Mouse (Mus musculus) right cerebral cortex, adult 18-20 months (tissue): ENCODE results near the gene Cfap69.
"Not testable (repeated sequence)": the region's sequence is repeated elsewhere in the genome, so short reads cannot be mapped to it uniquely, and the experiment has no call there.

ENCODE experiments used
- DNase-seq: peaks from one replicate; pipeline ENCODE4 v3.0.0; 2022; ENCODE audit warnings: mixed read lengths

Cfap69 gene

DNA sequence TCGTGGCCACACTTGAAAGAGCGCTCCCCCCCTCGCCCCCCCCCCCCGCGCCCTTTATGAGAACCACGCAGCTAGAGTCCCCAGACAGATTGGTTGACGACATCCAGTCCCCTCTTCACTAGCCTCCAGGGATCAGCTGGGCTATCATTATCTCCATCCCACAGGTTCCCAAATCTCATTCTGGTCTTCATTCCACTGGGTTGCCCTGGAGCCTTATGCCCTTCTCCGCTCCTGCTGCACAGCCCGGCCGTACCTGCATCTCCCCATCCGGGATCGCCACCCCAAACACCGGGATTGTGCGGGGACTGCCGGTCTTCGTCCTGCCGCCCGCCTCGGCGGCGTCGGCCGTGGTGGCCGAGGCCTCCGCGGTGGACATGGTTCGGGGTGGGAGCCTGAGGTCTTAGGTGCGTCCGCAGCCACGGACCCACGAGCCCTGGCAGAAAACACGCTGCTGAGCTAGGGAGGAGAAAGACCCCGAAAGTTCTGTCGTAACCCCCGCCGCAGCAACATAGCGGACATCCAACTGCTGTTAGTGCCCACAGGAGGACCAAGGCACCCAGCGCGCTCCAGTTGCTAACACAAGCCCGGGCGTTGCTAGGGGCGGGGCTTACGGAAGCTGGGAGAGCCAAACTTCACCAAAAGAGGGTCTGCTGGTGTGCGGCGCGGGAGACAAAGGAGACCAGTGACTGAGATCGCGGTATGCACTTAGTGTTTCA lies at the start of gene Cfap69:
Gene Cfap69 (minus strand): TSS at position 585 of the 716 bp plus-strand sequence.
- DNase-seq = peak; percentile 91

DNA sequence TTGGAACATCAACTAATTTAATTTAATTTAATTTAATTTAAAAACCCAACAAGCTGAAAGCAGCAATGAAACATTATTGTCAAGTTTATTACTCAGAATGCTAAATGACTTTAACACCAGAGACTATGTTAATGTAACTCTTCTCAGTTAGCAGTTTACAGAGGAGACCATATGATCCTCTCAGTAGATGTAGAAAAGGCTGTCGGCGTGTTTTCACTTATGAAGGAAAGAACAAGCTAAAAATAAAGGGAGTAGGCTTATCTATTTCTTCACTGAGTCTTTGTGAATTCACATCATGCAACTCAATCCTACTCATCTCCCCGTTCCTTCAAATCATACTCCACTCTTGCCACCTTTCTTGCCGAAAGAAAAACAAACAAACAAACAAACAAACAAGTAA lies 47.0 kb upstream of the Cfap69 start:
- DNase-seq = peak; percentile 20

DNA sequence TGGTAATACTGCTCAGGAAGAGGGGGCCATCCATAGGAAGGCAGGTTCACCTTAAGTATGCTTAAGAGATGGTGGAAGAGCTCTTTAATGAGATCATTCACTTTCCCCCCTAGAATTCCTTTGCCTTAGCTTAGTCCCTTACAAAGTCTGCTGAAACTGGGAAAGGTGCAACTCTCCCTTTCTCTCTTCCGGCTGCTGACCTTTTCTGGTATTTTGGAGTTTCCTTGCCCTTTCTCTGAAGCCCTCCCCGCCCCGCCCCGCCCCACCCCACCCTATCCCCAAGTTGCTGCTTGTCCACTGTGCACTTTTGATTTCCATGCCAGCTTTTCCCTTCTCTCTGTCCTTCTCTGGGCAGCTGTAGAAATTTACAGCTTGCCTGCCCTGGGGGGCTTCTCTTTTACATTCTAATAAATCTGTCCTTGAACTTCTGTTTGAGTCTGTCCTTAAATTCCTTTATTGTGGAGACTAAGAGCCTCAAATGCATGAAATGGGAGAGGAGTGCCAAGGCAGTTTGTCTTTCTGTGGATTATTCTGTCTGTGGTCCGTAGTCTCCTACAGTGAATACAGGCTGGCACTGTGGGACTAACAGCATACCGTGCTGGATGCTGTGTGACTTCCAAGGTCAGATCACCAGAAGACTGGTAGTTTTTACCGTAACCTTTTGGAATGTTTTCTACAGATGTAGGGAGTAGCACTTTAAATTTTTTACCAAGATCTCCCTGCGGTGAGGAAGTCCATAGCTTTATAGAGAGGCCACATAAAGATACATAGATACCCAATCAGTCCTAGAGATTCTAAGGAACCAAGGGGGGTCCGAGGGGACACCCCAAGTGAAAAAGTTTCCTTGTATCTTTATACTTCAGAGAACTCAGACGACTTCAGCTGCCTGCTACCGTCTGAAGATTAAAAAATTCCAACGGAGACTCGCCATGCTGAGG lies 43.6 kb upstream of the Cfap69 start:
- no peak for DNase-seq

DNA sequence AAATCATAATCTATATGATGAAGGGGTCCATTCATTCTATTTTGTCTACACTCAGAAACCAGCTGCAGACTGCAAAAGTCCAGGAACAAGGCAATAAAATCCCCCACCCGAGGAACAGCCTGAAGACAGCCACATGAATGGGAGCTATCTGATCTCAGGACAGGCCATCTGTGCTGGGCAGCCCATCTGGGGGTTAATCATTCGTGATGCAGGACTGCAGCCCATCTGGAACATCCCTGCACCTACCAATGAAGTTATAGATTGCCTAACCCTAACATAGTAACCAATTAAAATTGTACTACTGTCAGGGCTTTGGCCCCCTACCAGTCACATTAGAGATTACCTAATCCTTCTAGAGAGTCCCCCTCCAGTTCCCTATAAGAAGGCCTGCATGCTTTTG lies 41.0 kb upstream of the Cfap69 start:
- DNase-seq = no peak

DNA sequence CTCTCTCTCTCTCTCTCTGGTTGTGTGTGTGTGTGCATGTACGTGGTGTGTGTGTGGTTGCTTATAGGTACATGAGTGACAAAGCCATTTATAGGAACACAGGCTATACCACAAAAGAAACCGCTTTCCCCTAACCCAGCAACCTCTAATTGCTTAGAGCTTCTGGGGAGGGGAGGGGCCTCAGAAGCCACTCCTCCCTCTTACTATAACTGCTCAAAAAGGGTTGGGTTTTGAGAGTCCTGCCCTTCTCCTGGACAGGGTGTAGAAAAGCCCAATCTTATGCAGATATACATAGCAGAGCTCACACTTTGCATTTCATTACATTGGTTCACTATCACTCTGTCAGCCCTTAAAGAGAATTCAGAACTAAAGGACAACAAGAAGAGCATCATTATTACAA lies 36.3 kb upstream of the Cfap69 start:
- no peak for DNase-seq

- no peak for DNase-seq
Measured at GRCm38 (mm10) chr5:5698830-5699229, 34.8 kb upstream of the Cfap69 start.

GRCm38 (mm10) chr5:5695401-5695942 lies 31.4 kb upstream of the Cfap69 start:
- no peak for DNase-seq

DNA sequence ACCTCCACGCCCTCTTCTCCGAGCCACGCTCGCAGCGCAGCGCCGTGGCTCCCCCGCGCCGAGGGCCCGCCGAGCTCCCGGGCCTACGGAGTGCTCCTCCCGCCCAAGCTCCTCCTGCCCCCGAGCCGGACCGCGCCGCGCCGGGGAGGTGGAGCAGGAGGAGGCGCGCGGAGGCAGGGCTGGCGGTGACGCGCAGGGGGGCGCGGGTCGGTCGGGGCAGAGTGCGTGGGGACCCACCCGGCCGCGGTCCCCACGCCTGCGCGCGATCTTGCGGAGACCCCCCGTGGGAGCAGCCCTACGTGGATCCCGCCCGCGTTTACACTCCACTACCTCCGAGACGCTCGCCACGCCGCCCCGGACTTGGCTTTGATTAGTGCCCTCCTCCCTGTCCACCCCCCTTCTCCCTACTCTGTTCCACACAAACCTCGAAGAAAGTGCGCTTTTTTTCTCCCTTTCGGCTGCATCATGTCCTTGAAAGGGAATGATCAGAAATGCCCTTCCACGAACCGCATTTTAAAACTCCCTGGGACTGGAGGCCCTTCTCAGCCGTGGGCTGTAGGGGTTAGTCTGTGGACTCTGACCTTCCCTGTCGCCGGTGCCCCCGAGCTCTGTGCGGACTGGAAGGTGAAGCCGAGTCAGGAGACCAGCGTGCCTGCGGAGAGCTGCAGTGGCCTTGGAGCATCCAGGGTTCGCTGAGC lies 30.1 kb upstream of the Cfap69 start, which contains the start of gene Steap2:
Gene Steap2 (minus strand): TSS at position 623 of the 698 bp plus-strand sequence.
- DNase-seq = peak; percentile 43

DNA sequence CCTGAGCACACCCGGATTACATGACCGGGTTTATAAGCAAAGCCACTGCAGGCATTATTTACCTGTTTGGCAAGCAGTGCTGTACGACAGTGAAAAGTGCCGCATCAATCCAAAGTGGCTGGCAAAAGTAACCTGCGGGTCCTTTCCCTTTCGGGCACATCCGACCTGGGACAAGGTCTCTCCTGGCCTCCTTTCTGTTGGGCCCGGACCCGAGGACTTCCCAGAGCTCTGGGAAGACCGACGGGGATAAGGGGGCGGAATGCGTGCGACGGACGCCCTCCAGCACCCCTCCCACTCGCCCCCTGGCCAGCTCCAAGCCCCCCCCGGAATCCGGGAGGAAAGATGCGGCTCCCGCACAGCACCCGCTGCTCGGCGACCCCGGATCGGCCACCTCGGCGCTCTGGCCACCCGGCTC lies 29.5 kb upstream of the Cfap69 start:
- DNase-seq = no peak

GRCm38 (mm10) chr5:5692167-5692738 lies 28.2 kb upstream of the Cfap69 start:
- no peak for DNase-seq

GRCm38 (mm10) chr5:5688945-5689540 lies 25.0 kb upstream of the Cfap69 start:
- no peak for DNase-seq

GRCm38 (mm10) chr5:5688228-5688627 lies 24.2 kb upstream of the Cfap69 start:
- DNase-seq = no peak

GRCm38 (mm10) chr5:5686973-5687372 lies 22.9 kb upstream of the Cfap69 start:
- DNase-seq = no peak

- not testable (repeated sequence) for DNase-seq
Measured at GRCm38 (mm10) chr5:5684946-5685345, 20.9 kb upstream of the Cfap69 start.

- no peak for DNase-seq
Measured at GRCm38 (mm10) chr5:5683292-5683691, 19.3 kb upstream of the Cfap69 start.

DNA sequence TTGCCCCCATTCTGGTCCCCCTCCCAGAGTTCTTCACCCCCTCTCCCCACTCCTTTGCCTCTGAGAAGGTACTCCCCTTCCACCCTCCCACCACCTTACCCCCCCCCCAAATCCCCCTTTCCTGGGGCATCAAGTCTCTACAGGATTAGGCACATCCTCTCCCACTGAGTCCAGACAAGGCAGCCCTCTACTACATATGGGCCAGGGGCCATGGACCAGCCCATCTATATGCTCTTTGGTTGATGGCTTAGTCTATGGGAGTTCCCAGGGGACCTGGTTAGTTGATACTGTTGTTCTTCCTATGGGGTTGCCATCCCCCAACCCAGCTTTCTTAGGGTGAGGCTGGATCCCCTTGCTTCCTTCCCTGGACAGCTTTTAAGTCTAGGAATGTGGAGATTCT lies 15.4 kb upstream of the Cfap69 start:
- DNase-seq = no peak

DNA sequence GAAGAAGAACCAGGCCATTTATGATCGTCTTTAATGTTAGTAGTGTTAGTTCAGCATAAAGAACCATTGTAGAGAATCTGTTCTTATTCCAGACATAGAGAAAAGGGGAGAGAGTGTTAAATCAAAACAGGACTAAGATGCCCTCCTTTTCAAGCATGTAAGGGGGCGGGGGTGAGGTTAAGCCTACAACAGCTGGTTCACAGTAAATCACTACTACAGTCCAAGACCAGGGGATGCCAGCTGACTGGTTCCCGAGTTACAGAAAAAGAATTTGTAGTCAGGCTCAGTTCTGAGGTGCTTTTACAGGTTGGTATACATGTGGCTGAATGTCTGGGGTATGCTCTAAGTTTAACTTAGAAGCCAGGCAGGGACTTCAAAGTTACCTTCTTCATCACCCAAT lies 12.0 kb upstream of the Cfap69 start:
- DNase-seq = no peak

GRCm38 (mm10) chr5:5668920-5669319 lies 4.9 kb upstream of the Cfap69 start:
- DNase-seq = no peak

DNA sequence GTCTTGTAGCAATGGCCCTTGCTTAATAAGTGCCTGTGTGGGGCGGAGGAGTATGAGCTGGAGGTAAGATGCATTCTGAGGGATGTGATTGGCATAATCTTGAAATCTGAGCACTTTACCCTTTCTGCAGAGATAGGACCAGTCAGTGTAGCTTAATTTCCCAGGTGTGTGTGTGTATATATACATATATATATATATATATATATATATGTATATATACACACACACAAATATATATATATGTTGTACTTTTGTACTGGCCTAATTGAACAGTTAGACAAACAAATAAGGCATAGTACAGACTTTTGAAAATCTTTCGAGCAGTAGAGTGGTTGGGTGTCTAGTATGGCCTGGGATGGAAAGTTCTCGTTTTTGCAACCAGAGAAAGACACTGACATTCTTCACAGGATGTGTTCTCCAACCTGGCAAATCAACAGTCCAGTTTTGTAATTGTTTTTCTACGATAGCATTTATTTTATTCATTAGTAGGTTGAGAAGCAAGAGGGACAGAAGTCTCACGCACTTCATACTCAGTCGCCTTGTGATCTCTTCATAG lies 410 bp upstream of the Cfap69 start:
- DNase-seq = no peak

DNA sequence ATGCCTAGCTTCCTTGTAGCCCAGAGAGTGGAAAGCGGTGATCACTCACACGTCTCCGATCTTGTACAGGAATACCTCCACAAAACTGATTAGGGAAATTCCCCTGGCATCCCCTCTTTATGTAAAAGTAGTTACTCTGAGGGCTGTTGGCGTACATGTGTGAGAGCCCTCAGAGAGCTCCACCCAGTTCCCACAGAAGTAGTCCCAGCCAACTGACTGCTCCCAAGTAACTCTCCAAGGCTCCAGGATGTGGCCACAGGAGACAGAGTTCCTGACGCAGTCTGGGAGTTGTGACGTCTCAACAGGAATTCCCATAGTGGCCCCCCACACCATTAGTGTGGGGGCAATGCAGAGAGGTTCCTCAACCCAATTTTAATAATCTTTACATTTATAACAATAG lies 982 bp downstream of the Cfap69 start:
- no peak for DNase-seq

DNA sequence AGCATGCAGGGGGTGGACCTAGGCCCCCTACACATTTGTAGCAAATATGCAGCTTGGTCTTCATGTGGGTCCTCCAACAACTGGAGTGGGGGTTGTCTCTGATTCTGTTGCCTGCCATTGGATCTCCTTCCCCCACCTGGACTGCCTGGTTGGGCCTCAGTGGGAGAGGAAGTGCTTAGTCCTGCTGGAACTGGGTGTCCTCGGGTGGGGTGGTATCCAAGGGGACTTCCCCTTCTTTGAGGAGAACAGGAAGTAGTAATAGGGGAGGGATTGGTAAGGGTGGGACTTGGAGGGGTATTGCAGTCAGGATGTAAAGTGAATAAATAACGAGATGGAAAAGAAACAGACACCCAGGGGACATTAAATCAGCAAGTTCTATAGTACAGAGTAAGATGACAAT lies 5.4 kb downstream of the Cfap69 start:
- DNase-seq = no peak

DNA sequence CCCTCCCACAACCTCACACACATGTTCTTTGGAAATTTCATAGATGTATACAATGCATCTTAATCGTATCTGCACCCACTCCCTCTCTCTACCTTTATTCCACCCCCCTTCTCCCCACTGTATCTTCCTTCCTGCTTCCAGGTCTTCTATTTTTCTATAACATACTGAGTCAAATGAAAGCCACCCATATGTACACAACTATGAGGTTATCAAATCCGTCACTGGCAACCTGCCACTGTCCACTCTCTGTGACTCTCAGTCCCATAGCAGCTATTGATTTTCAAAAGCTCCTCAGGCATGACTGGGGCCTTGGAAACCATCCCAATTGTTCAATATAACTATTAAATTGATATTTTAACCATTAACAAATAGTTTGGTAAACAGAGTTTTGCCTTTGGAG lies 6.1 kb downstream of the Cfap69 start:
- no peak for DNase-seq
